Mouse (Mus musculus) testis, postnatal 10 days (tissue): ENCODE measurements around the gene Gpr146.

ENCODE experiments used
- DNase-seq: peaks from one replicate; pipeline ENCODE4 v3.0.0; 2021; ENCODE audit warnings: low spot score

The Gpr146 gene

GRCm38 (mm10) chr5:139399991-139400390 lies 22.5 kb downstream of the Gpr146 start:
- DNase-seq = no peak

- no peak for DNase-seq
Measured at GRCm38 (mm10) chr5:139402106-139402505, 24.6 kb downstream of the Gpr146 start.

GRCm38 (mm10) chr5:139403692-139404260 lies 26.3 kb downstream of the Gpr146 start:
- no peak for DNase-seq

GRCm38 (mm10) chr5:139404801-139405401 lies 27.4 kb downstream of the Gpr146 start, which contains the start of gene C130050O18Rik:
TSS of gene C130050O18Rik (plus strand) at chr5:139405280.
- DNase-seq = no peak

- no peak for DNase-seq
Measured at GRCm38 (mm10) chr5:139405478-139405877, 28.0 kb downstream of the Gpr146 start.

GRCm38 (mm10) chr5:139405953-139406352 lies 28.5 kb downstream of the Gpr146 start:
- DNase-seq = no peak

- no peak for DNase-seq
Measured at GRCm38 (mm10) chr5:139407121-139407885, 29.8 kb downstream of the Gpr146 start.

- DNase-seq = no peak
Measured at GRCm38 (mm10) chr5:139408511-139408910, 31.0 kb downstream of the Gpr146 start.

GRCm38 (mm10) chr5:139409412-139409811 lies 31.9 kb downstream of the Gpr146 start:
- DNase-seq = peak; percentile 71

- peak; percentile 76 for DNase-seq
Measured at GRCm38 (mm10) chr5:139410056-139410455, 32.6 kb downstream of the Gpr146 start.

GRCm38 (mm10) chr5:139411117-139411516 lies 33.6 kb downstream of the Gpr146 start:
- no peak for DNase-seq

GRCm38 (mm10) chr5:139411665-139412314 lies 34.3 kb downstream of the Gpr146 start:
- DNase-seq = no peak

GRCm38 (mm10) chr5:139413545-139413944 lies 36.0 kb downstream of the Gpr146 start:
- no peak for DNase-seq

GRCm38 (mm10) chr5:139415001-139415400 lies 37.5 kb downstream of the Gpr146 start:
- no peak for DNase-seq

GRCm38 (mm10) chr5:139416942-139417341 lies 39.4 kb downstream of the Gpr146 start:
- no peak for DNase-seq

GRCm38 (mm10) chr5:139417480-139417879 lies 40.0 kb downstream of the Gpr146 start:
- DNase-seq = no peak

GRCm38 (mm10) chr5:139418110-139418509 lies 40.6 kb downstream of the Gpr146 start:
- no peak for DNase-seq

GRCm38 (mm10) chr5:139418633-139419032 lies 41.1 kb downstream of the Gpr146 start:
- no peak for DNase-seq

- peak; percentile 74 for DNase-seq
Measured at GRCm38 (mm10) chr5:139423026-139423865, 45.7 kb downstream of the Gpr146 start, which contains the start of gene Gper1. TSS of gene Gper1 (plus strand) at chr5:139423151.

GRCm38 (mm10) chr5:139425198-139425597 lies 47.7 kb downstream of the Gpr146 start:
- no peak for DNase-seq

GRCm38 (mm10) chr5:139427001-139427400 lies 49.5 kb downstream of the Gpr146 start:
- no peak for DNase-seq

- DNase-seq = no peak
Measured at GRCm38 (mm10) chr5:139427989-139428388, 50.5 kb downstream of the Gpr146 start.
